Mouse (Mus musculus): ENCODE data around the gene Figla.

- TF ChIP-seq CTCF (IDR thresholded peaks at IDR 0.05; ENCODE audit: low read depth, low read length): no peak
- TF ChIP-seq POLR2A (IDR thresholded peaks at IDR 0.05; ENCODE audit: borderline replicate concordance, low read depth, low read length): no peak
Observed at GRCm38 (mm10) chr6:85976242-85976641, 39.7 kb upstream of the Figla start.
